Mouse (Mus musculus): Measurements from ENCODE around the gene Strn3. TPM values are rescaled to one million over a fixed set of nuclear protein-coding genes. Genes with fewer than 3 reads are reported as not detected.

The Strn3 gene
- total and polyA plus RNA-seq, 3 experiments: 22.1 to 47.9 (median 27.7) TPM

DNA sequence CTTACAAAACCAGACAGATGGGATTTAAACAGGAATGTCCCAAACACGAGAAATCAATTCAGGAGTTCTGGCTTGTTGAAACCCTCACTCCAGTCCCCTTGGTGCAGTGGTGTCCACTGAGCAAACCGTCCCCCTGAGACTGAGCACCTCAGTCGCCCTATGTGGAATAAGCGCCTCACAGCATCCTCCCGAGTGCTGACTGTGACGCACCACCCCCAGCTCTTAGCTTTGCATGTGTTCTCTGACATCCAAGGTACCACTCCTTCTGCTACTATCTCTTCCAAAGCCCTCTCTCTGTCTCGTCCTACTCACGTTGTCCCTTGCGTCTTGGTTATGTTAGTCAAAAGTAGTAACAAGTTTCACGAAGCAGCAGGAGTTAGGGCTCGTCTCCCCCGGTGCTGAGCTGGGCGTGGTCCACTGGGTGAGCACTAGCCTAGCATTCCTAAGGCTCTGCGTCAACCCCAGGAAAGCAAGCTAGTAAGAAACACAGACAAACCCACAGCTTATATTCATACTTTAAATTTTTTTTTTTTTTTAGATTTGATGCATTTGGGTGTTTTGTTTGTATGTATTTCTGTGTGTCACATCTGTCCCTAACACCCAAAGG lies 43.0 kb upstream of the Strn3 start:
- Histone ChIP-seq H3K9ac (ENCODE audit: insufficient read depth, low read depth) (no peak overlapping the region), H3K79me2 (replicated peaks; ENCODE audit: control insufficient read depth, extremely low read depth, insufficient read depth, poor library complexity, severe bottlenecking) (no peaks in the 10 kb centered on the region), H3K4me2 (ENCODE audit: insufficient read depth, low read depth, poor library complexity, severe bottlenecking) (no peak overlapping the region), H3K9me3 (replicated peaks; ENCODE audit: low read length) (no peaks in the 10 kb centered on the region), H3K36me3 (replicated peaks in 1 of 2; ENCODE audit: control insufficient read depth in 1 of 2, insufficient read depth in 1 of 2, low read length in 1 of 2) (peaks cover 4 to 29% of the 10 kb centered on the region in 2 experiments), H3K27me3 (replicated peaks) (no peaks in the 10 kb centered on the region), H3K4me3 (replicated peaks in 1 of 3; ENCODE audit: low read depth in 2 of 3, low read length in 2 of 3, poor library complexity in 1 of 3) (no peak overlapping the region), H3K4me1 (ENCODE audit: control insufficient read depth in 1 of 2, insufficient read depth in 2 of 2) (no peaks in the 10 kb centered on the region), H3K27ac (ENCODE audit: insufficient read depth, low read depth) (no peak overlapping the region)
- DNase-seq (ENCODE audit: extremely low read depth): no peak
- in situ Hi-C loops (cut with MboI; ENCODE audit: low pct_ligation_motif_present, low pct_unique_long_range_greater_than_20kb, low sequenced_read_pairs) (no loop called here), dilution Hi-C loops (cut with MboI; ENCODE audit: extremely low pct_ligation_motif_present, extremely low pct_unique_long_range_greater_than_20kb, low sequenced_read_pairs) (no loop called here)
- TF ChIP-seq E2F4 (IDR thresholded peaks at IDR 0.05; ENCODE audit: insufficient replicate concordance, low read depth, low read length) (no peak), IRF4 (IDR thresholded peaks at IDR 0.05; ENCODE audit: low read depth, low read length) (no peak), CTCF (conservative IDR thresholded peaks at IDR 0.05 in 1 of 2, IDR thresholded peaks at IDR 0.05 in 1 of 2; ENCODE audit: low read depth in 2 of 2, low read length in 2 of 2) (no peak), PAX5 (IDR thresholded peaks at IDR 0.05; ENCODE audit: low read length) (no peak), MAX (IDR thresholded peaks at IDR 0.05; ENCODE audit: low read length) (no peak), MAZ (IDR thresholded peaks at IDR 0.05; ENCODE audit: low read depth, low read length) (no peak)

DNA sequence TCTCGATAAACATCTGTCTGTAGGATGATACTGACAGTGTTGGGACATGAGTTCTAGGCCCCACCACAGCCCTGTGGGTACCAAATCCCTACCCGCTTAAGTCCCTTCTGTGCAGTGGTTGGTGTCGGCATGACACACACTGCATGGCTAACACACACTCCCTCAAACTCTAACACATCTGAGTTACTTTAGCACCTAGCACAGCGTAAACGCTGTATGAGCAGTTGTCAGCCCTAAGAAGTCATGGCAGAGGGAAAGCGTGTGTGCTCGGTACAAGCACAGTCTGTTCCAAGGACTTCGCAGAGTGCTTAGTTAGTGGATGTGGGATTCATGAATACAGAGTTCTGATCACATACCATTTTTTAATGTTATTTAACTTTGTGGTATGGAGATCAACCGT lies 38.1 kb upstream of the Strn3 start:
- Histone ChIP-seq H3K4me2 (ENCODE audit: insufficient read depth, low read depth, poor library complexity, severe bottlenecking) (no peak overlapping the region), H3K27me3 (replicated peaks) (no peaks in the 10 kb centered on the region), H3K4me3 (replicated peaks in 1 of 3; ENCODE audit: low read depth in 2 of 3, low read length in 2 of 3, poor library complexity in 1 of 3) (no peak overlapping the region), H3K9ac (ENCODE audit: insufficient read depth, low read depth) (no peak overlapping the region), H3K9me3 (replicated peaks; ENCODE audit: low read length) (no peaks in the 10 kb centered on the region), H3K36me3 (replicated peaks in 1 of 2; ENCODE audit: control insufficient read depth in 1 of 2, insufficient read depth in 1 of 2, low read length in 1 of 2) (peaks cover 0 to 20% of the 10 kb centered on the region in 2 experiments), H3K27ac (ENCODE audit: insufficient read depth, low read depth) (no peak overlapping the region), H3K79me2 (replicated peaks; ENCODE audit: control insufficient read depth, extremely low read depth, insufficient read depth, poor library complexity, severe bottlenecking) (no peaks in the 10 kb centered on the region), H3K4me1 (ENCODE audit: control insufficient read depth in 1 of 2, insufficient read depth in 2 of 2) (no peaks in the 10 kb centered on the region)
- no peak for DNase-seq (ENCODE audit: extremely low read depth)
- in situ Hi-C loops (cut with MboI; ENCODE audit: low pct_ligation_motif_present, low pct_unique_long_range_greater_than_20kb, low sequenced_read_pairs): no loop called here
- TF ChIP-seq JUND (conservative IDR thresholded peaks at IDR 0.05; ENCODE audit: low read depth, low read length) (no peak), CHD2 (IDR thresholded peaks at IDR 0.05; ENCODE audit: low read length) (no peak), IRF4 (IDR thresholded peaks at IDR 0.05; ENCODE audit: low read depth, low read length) (no peak), NRF1 (IDR thresholded peaks at IDR 0.05; ENCODE audit: low read depth, low read length) (no peak), HCFC1 (IDR thresholded peaks at IDR 0.05; ENCODE audit: low read depth, low read length) (no peak), PAX5 (IDR thresholded peaks at IDR 0.05; ENCODE audit: low read length) (no peak), MXI1 (IDR thresholded peaks at IDR 0.05; ENCODE audit: low read depth, low read length) (no peak), ETS1 (conservative IDR thresholded peaks at IDR 0.05; ENCODE audit: low read depth, low read length) (no peak), TBP (conservative IDR thresholded peaks at IDR 0.05; ENCODE audit: low read depth, low read length) (no peak), SIN3A (IDR thresholded peaks at IDR 0.05; ENCODE audit: low read length) (no peak), MYC (IDR thresholded peaks at IDR 0.05; ENCODE audit: low read depth, low read length) (no peak), MAZ (IDR thresholded peaks at IDR 0.05; ENCODE audit: low read depth, low read length) (no peak), POLR2AphosphoS2 (IDR thresholded peaks at IDR 0.05; ENCODE audit: low read depth, low read length) (no peak), ZC3H11A (IDR thresholded peaks at IDR 0.05; ENCODE audit: low read depth, low read length) (no peak), MAX (IDR thresholded peaks at IDR 0.05; ENCODE audit: low read length) (no peak)
- dilution Hi-C loops (cut with MboI; ENCODE audit: extremely low pct_ligation_motif_present, extremely low pct_unique_long_range_greater_than_20kb, low sequenced_read_pairs): no loop called here

Data from CH12.LX (cell line).